Mouse (Mus musculus) thymus, postnatal 0 days (tissue): Measurements from ENCODE around the gene Dtnb. TPM values are rescaled to one million over a fixed set of nuclear protein-coding genes. Genes with fewer than 3 reads are reported as not detected.
A peak's percentile ranks its signal among the peaks of the same experiment; 100 is the strongest.
"Not testable (repeated sequence)": the region's sequence is repeated elsewhere in the genome, so short reads cannot be mapped to it uniquely, and the experiment has no call there.

ENCODE experiments used
- DNase-seq: peaks from one replicate; pipeline ENCODE4 v3.0.0-alpha.2; 2015; ENCODE audit warnings: low spot score
- polyA plus RNA-seq: library from polyadenylated mRNA; unstranded; fragments of >200 nt; fragmentation: Nextera tagmentation; extraction: Ambion mirVana; gene quantifications from 2 replicates; pipeline ENCODE4 v1.2.1, GENCODE M21; 2015

The Dtnb gene
- polyA plus RNA-seq: 27.8 and 29.3 TPM in 2 replicates

- peak; percentile 82 for DNase-seq
These were observed at the start of gene Dtnb for GRCm38 (mm10) chr12:3571787-3572580. TSS of gene Dtnb (plus strand) at chr12:3572381.

- DNase-seq: no peak
These were observed 46.6 kb upstream of the Dtnb start for GRCm38 (mm10) chr12:3525536-3525935.

GRCm38 (mm10) chr12:3535446-3535845, 36.7 kb upstream of the Dtnb start:
- DNase-seq: not testable (repeated sequence)

- no peak for DNase-seq
These were observed 34.6 kb upstream of the Dtnb start for GRCm38 (mm10) chr12:3537616-3538015.

GRCm38 (mm10) chr12:3538036-3538435, 34.1 kb upstream of the Dtnb start:
- no peak for DNase-seq

GRCm38 (mm10) chr12:3539605-3540004, 32.6 kb upstream of the Dtnb start:
- no peak for DNase-seq

- DNase-seq: no peak
These were observed 31.3 kb upstream of the Dtnb start for GRCm38 (mm10) chr12:3540871-3541270.

- no peak for DNase-seq
These were observed 26.7 kb upstream of the Dtnb start for GRCm38 (mm10) chr12:3545451-3545850.

- DNase-seq: no peak
These were observed 26.0 kb upstream of the Dtnb start for GRCm38 (mm10) chr12:3546121-3546658.

- DNase-seq: no peak
These were observed 25.4 kb upstream of the Dtnb start for GRCm38 (mm10) chr12:3546781-3547180.

- DNase-seq: peak; percentile 66
These were observed 24.7 kb upstream of the Dtnb start for GRCm38 (mm10) chr12:3547506-3547905.

GRCm38 (mm10) chr12:3547911-3548310, 24.3 kb upstream of the Dtnb start:
- DNase-seq: peak; percentile 6

- DNase-seq: peak; percentile 35
These were observed 23.5 kb upstream of the Dtnb start for GRCm38 (mm10) chr12:3548582-3549211.

- peak; percentile 57 for DNase-seq
These were observed 21.9 kb upstream of the Dtnb start for GRCm38 (mm10) chr12:3550280-3550679.

GRCm38 (mm10) chr12:3557414-3558319, 14.5 kb upstream of the Dtnb start:
- DNase-seq: no peak

- peak; percentile 90 for DNase-seq
These were observed 11.6 kb upstream of the Dtnb start for GRCm38 (mm10) chr12:3560596-3560995.

- no peak for DNase-seq
These were observed 11.1 kb upstream of the Dtnb start for GRCm38 (mm10) chr12:3561032-3561431.

- DNase-seq: no peak
These were observed 9.4 kb upstream of the Dtnb start for GRCm38 (mm10) chr12:3562806-3563205.

GRCm38 (mm10) chr12:3563659-3564058, 8.5 kb upstream of the Dtnb start:
- no peak for DNase-seq

GRCm38 (mm10) chr12:3568461-3568991, 3.7 kb upstream of the Dtnb start:
- DNase-seq: peak; percentile 47
